ENCODE assay signal across 10 mouse cellular contexts in genomic region chr9:50305666-50306402, GRCm38 (mm10). TPM values are rescaled to one million over a fixed set of nuclear protein-coding genes. Genes with fewer than 3 reads are reported as not detected.
A peak's percentile ranks its signal among the peaks of the same experiment; 100 is the strongest.
DNase-seq lines count a peak whose midpoint lies in the region; ATAC-seq lines count a peak whose summit lies in the region.
"Had no signal": no experiment of that assay in that cellular context is flagged by ENCODE, and none has a peak within 500 bp of the region (broad histone marks: within the 10 kb centered on the region; RNA-seq: fewer than 3 reads in every experiment).

No protein-coding gene starts in this region.

- H3K27ac ChIP-seq in forebrain, embryonic 16.5 days (ENCODE audit: low read length) = peak overlapping the region; percentile 65
- no peak overlapping the region for H3K27ac ChIP-seq in liver, embryonic 12.5 days
- H3K27ac ChIP-seq in heart, embryonic 12.5 days (ENCODE audit: poor library complexity, severe bottlenecking) = no peak overlapping the region
- H3K27ac ChIP-seq: embryonic facial prominence, embryonic 15.5 days; limb, embryonic 12.5 days had no signal

- peak; percentile 58 for DNase-seq in embryo, embryonic 11 days
- peak; percentile 55 to 56 for DNase-seq in layer of hippocampus, postnatal 10 days (ENCODE audit: low spot score in 2 of 2)
- peak; percentile 29 for DNase-seq in neural tube, embryonic 10.5 days (ENCODE audit: extremely low spot score, low spot score)
- DNase-seq in thymus, postnatal 4 days = no peak

- H3K36me3 ChIP-seq in forebrain, embryonic 16.5 days (ENCODE audit: control insufficient read depth, insufficient read depth) = no peaks in the 10 kb centered on the region
- no peaks in the 10 kb centered on the region for H3K36me3 ChIP-seq in liver, embryonic 12.5 days
- no peaks in the 10 kb centered on the region for H3K36me3 ChIP-seq in heart, embryonic 12.5 days
- H3K36me3 ChIP-seq: embryonic facial prominence, embryonic 15.5 days; limb, embryonic 12.5 days had no signal

- H3K9me3 ChIP-seq in forebrain, embryonic 16.5 days (ENCODE audit: control insufficient read depth, low read length) = no peaks in the 10 kb centered on the region
- H3K9me3 ChIP-seq in liver, embryonic 12.5 days (replicated peaks) = no peaks in the 10 kb centered on the region
- H3K9me3 ChIP-seq in heart, embryonic 12.5 days (replicated peaks) = no peaks in the 10 kb centered on the region
- H3K9me3 ChIP-seq: embryonic facial prominence, embryonic 15.5 days; limb, embryonic 12.5 days had no signal

- no peak overlapping the region for H3K4me2 ChIP-seq in forebrain, embryonic 16.5 days (ENCODE audit: low read length)
- no peak overlapping the region for H3K4me2 ChIP-seq in liver, embryonic 12.5 days
- H3K4me2 ChIP-seq in heart, embryonic 12.5 days = no peak overlapping the region
- H3K4me2 ChIP-seq: embryonic facial prominence, embryonic 15.5 days; limb, embryonic 12.5 days had no signal

- 38% methylated on average over 10 of the region's 10 CpGs for WGBS in forebrain, embryonic 16.5 days
- 66% methylated on average over 10 of the region's 10 CpGs for WGBS in liver, embryonic 12.5 days (ENCODE audit: insufficient replicate concordance)
- 61% methylated on average over 10 of the region's 10 CpGs for WGBS in heart, embryonic 12.5 days

- no peak overlapping the region for H3K4me3 ChIP-seq in forebrain, embryonic 16.5 days (replicated peaks; ENCODE audit: low read length)
- H3K4me3 ChIP-seq in liver, embryonic 12.5 days = no peak overlapping the region
- H3K4me3 ChIP-seq in heart, embryonic 12.5 days = no peak overlapping the region
- H3K4me3 ChIP-seq: embryonic facial prominence, embryonic 15.5 days; limb, embryonic 12.5 days had no signal

- peak; percentile 83 for ATAC-seq in forebrain, embryonic 16.5 days
- no peak for ATAC-seq in activated CD4-positive, CD25-positive, alpha-beta regulatory T cell, adult 4 months
- no peak for ATAC-seq in liver, embryonic 12.5 days
- no peak for ATAC-seq in heart, embryonic 12.5 days (ENCODE audit: insufficient number of reproducible peaks, low FRiP score)

- H3K9ac ChIP-seq in forebrain, embryonic 16.5 days (replicated peaks; ENCODE audit: low read depth, low read length) = no peak overlapping the region
- no peak overlapping the region for H3K9ac ChIP-seq in liver, embryonic 12.5 days
- no peak overlapping the region for H3K9ac ChIP-seq in heart, embryonic 12.5 days
- H3K9ac ChIP-seq: embryonic facial prominence, embryonic 15.5 days; limb, embryonic 12.5 days had no signal

- H3K27me3 ChIP-seq in forebrain, embryonic 16.5 days (replicated peaks; ENCODE audit: control insufficient read depth, insufficient read depth, low read length) = no peaks in the 10 kb centered on the region
- H3K27me3 ChIP-seq in liver, embryonic 12.5 days (replicated peaks) = no peaks in the 10 kb centered on the region
- H3K27me3 ChIP-seq in heart, embryonic 12.5 days (replicated peaks) = no peaks in the 10 kb centered on the region
- H3K27me3 ChIP-seq: embryonic facial prominence, embryonic 15.5 days; limb, embryonic 12.5 days had no signal

- H3K4me1 ChIP-seq in forebrain, embryonic 16.5 days (replicated peaks; ENCODE audit: control insufficient read depth, insufficient read depth, low read length) = peaks cover 22% of the 10 kb centered on the region
- H3K4me1 ChIP-seq in liver, embryonic 12.5 days = no peaks in the 10 kb centered on the region
- peaks cover 7% of the 10 kb centered on the region; the same call in 1 of the 2 replicates for H3K4me1 ChIP-seq in heart, embryonic 12.5 days (replicated peaks)
- H3K4me1 ChIP-seq: embryonic facial prominence, embryonic 15.5 days; limb, embryonic 12.5 days had no signal

RNA-seq across cellular contexts. Expression of gene Rpl10-ps3, which starts 38.9 kb away (rescaled TPM):
- polyA plus RNA-seq in forebrain, embryonic 16.5 days (2015; fragmentation: Nextera tagmentation; extraction: Ambion mirVana) = 114 and 126 TPM in 2 replicates
- 100 to 1,000 TPM; 384 to 390 TPM for total RNA-seq in layer of hippocampus, postnatal 10 days (2021)
- 100 to 1,000 TPM; 286 to 599 TPM for polyA plus RNA-seq in activated CD4-positive, CD25-positive, alpha-beta regulatory T cell, adult 4 months (2017; shearing (Covaris generic))
- 241 and 251 TPM in 2 replicates for polyA plus RNA-seq in liver, embryonic 12.5 days (2016; fragmentation: Nextera tagmentation; extraction: Ambion mirVana)
- polyA plus RNA-seq in heart, embryonic 12.5 days (2016; fragmentation: Nextera tagmentation; extraction: Ambion mirVana) = 150 and 157 TPM in 2 replicates
